Mouse (Mus musculus) forebrain, embryonic 15.5 days (tissue): Measurements from ENCODE around the gene Hormad1. TPM values are rescaled to one million over a fixed set of nuclear protein-coding genes. Genes with fewer than 3 reads are reported as not detected.
"Not testable (repeated sequence)": the region's sequence is repeated elsewhere in the genome, so short reads cannot be mapped to it uniquely, and the experiment has no call there.

ENCODE experiments used
- ATAC-seq: fragments of 200-750 bp; cut with Nextera tagmentation; replicated peaks from 2 replicates; pipeline ENCODE4 v1.8.0; 2017; ENCODE audit warnings: mild to moderate bottlenecking, moderate TSS enrichment, moderate library complexity
- H3K27ac ChIP-seq: fragments of 300-500 bp; sonication (generic); replicated peaks from 2 replicates; pipeline ENCODE4 v1.5.1; 2015; ENCODE audit warnings: mild to moderate bottlenecking, inconsistent platforms
- H3K27me3 ChIP-seq: fragments of 300-500 bp; sonication (generic); 2 replicates; pipeline ENCODE4 v1.6.1; 2015; ENCODE audit warnings: inconsistent platforms
- H3K36me3 ChIP-seq: fragments of 300-500 bp; sonication (generic); 2 replicates; pipeline ENCODE4 v1.6.1; 2015; ENCODE audit warnings: mild to moderate bottlenecking, inconsistent platforms
- H3K4me1 ChIP-seq: fragments of 300-500 bp; sonication (generic); 2 replicates; pipeline ENCODE4 v1.6.1; 2015; ENCODE audit warnings: inconsistent platforms
- H3K4me2 ChIP-seq: fragments of 300-500 bp; sonication (generic); replicated peaks from 2 replicates; pipeline ENCODE4 v1.6.1; 2015; ENCODE audit warnings: mild to moderate bottlenecking, inconsistent platforms
- H3K4me3 ChIP-seq: fragments of 300-500 bp; sonication (generic); 2 replicates; pipeline ENCODE4 v1.5.1; 2015; ENCODE audit warnings: mild to moderate bottlenecking, inconsistent platforms
- H3K9ac ChIP-seq: fragments of 300-500 bp; sonication (generic); replicated peaks from 2 replicates; pipeline ENCODE4 v1.6.1; 2015; ENCODE audit warnings: mild to moderate bottlenecking, inconsistent platforms
- H3K9me3 ChIP-seq: fragments of 300-500 bp; sonication (generic); 2 replicates; pipeline ENCODE4 v1.6.1; 2016; ENCODE audit warnings: inconsistent platforms
- whole genome bisulfite sequencing: fragments of 180-500 bp; shearing (Covaris S2); methylation state at CpG from one replicate; pipeline ENCODE4 v1.1.7; 2015; ENCODE audit warnings: mixed read lengths; 5-methylcytosine and 5-hydroxymethylcytosine counted together
- polyA plus RNA-seq: library from polyadenylated mRNA; unstranded; fragments of >200 nt; fragmentation: Nextera tagmentation; extraction: Ambion mirVana; gene quantifications from 2 replicates; pipeline ENCODE4 v1.2.1, GENCODE M21; 2015

The Hormad1 gene
- polyA plus RNA-seq, 1 experiment from 2014 or later: not detected

GRCm38 (mm10) chr3:95587754-95588603 is 28.5 kb downstream of the Hormad1 start:
- WGBS: 52% methylated on average over 8 of the region's 8 CpGs
- Histone ChIP-seq H3K4me3 (peak overlapping the region; percentile 92), H3K9me3 (no peaks in the 10 kb centered on the region), H3K27ac (peak overlapping the region; percentile 71), H3K9ac (peak overlapping the region; percentile 35; the same call in 1 of the 2 replicates), H3K36me3 (peaks cover 9% of the 10 kb centered on the region; the same call in 1 of the 2 replicates), H3K27me3 (no peaks in the 10 kb centered on the region), H3K4me2 (peak overlapping the region; percentile 79), H3K4me1 (peaks cover 15% of the 10 kb centered on the region)
- ATAC-seq: no peak; the same call in 1 of the 2 replicates

GRCm38 (mm10) chr3:95588604-95589086 is 29.2 kb downstream of the Hormad1 start, which contains the start of gene Golph3l:
TSS of gene Golph3l (plus strand) at chr3:95588934.
- H3K4me2 ChIP-seq: peak within 1 kb of the TSS; percentile 79
- peak; percentile 100 for ATAC-seq
- H3K36me3 ChIP-seq: peaks cover 13% of the 10 kb centered on the region; the same call in 1 of the 2 replicates
- WGBS: under 1% methylated on average over 12 of the region's 12 CpGs
- H3K27ac ChIP-seq: peak within 1 kb of the TSS; percentile 84
- peak within 1 kb of the TSS; percentile 92 for H3K4me3 ChIP-seq
- H3K9me3 ChIP-seq: no peaks in the 10 kb centered on the region
- H3K9ac ChIP-seq: peak within 1 kb of the TSS; percentile 72
- H3K4me1 ChIP-seq: peaks cover 15% of the 10 kb centered on the region
- H3K27me3 ChIP-seq: no peaks in the 10 kb centered on the region

- Histone ChIP-seq H3K27me3 (no peaks in the 10 kb centered on the region), H3K27ac (no peak overlapping the region), H3K9ac (no peak overlapping the region), H3K4me3 (no peak overlapping the region), H3K4me2 (no peak overlapping the region), H3K36me3 (peaks cover 18% of the 10 kb centered on the region), H3K9me3 (no peaks in the 10 kb centered on the region), H3K4me1 (no peaks in the 10 kb centered on the region)
- ATAC-seq: no peak
Measured at GRCm38 (mm10) chr3:95598734-95599133, 39.3 kb downstream of the Hormad1 start.

GRCm38 (mm10) chr3:95601287-95601686 is 41.8 kb downstream of the Hormad1 start:
- Histone ChIP-seq H3K27me3 (no peaks in the 10 kb centered on the region), H3K36me3 (peaks cover 10% of the 10 kb centered on the region; the same call in 1 of the 2 replicates), H3K9ac (no peak overlapping the region), H3K4me3 (no peak overlapping the region), H3K27ac (no peak overlapping the region), H3K4me2 (no peak overlapping the region), H3K9me3 (no peaks in the 10 kb centered on the region), H3K4me1 (no peaks in the 10 kb centered on the region)
- WGBS: 88% methylated on average over 3 of the region's 3 CpGs
- no peak for ATAC-seq

- no peaks in the 10 kb centered on the region for H3K4me1 ChIP-seq
- ATAC-seq: no peak
- H3K9ac ChIP-seq: no peak overlapping the region
- peaks cover 35% of the 10 kb centered on the region for H3K36me3 ChIP-seq
- H3K4me2 ChIP-seq: no peak overlapping the region
- no peak overlapping the region for H3K4me3 ChIP-seq
- WGBS: 88% methylated on average over 3 of the region's 3 CpGs
- H3K27me3 ChIP-seq: no peaks in the 10 kb centered on the region
- no peaks in the 10 kb centered on the region for H3K9me3 ChIP-seq
- H3K27ac ChIP-seq: no peak overlapping the region
Measured at GRCm38 (mm10) chr3:95606096-95606495, 46.6 kb downstream of the Hormad1 start.

GRCm38 (mm10) chr3:95609195-95609594 is 49.7 kb downstream of the Hormad1 start:
- no peaks in the 10 kb centered on the region for H3K27me3 ChIP-seq
- H3K4me2 ChIP-seq: no peak overlapping the region
- WGBS: 72% methylated on average over 3 of the region's 3 CpGs
- ATAC-seq: no peak
- H3K4me3 ChIP-seq: no peak overlapping the region
- no peak overlapping the region for H3K9ac ChIP-seq
- H3K4me1 ChIP-seq: no peaks in the 10 kb centered on the region
- no peaks in the 10 kb centered on the region for H3K9me3 ChIP-seq
- no peak overlapping the region for H3K27ac ChIP-seq
- H3K36me3 ChIP-seq: peaks cover 36% of the 10 kb centered on the region

GRCm38 (mm10) chr3:95613996-95614395 is 54.5 kb downstream of the Hormad1 start:
- Histone ChIP-seq H3K36me3 (peaks cover 45% of the 10 kb centered on the region), H3K4me3 (no peak overlapping the region), H3K27me3 (no peaks in the 10 kb centered on the region), H3K4me2 (no peak overlapping the region), H3K27ac (no peak overlapping the region), H3K4me1 (no peaks in the 10 kb centered on the region), H3K9ac (no peak overlapping the region), H3K9me3 (no peaks in the 10 kb centered on the region)
- WGBS: 98% methylated on average over 1 of the region's 1 CpGs
- ATAC-seq: no peak

- Histone ChIP-seq H3K4me1 (no peaks in the 10 kb centered on the region), H3K9me3 (no peaks in the 10 kb centered on the region), H3K27ac (no peak overlapping the region), H3K4me3 (no peak overlapping the region), H3K36me3 (peaks cover 36% of the 10 kb centered on the region), H3K9ac (no peak overlapping the region), H3K4me2 (no peak overlapping the region), H3K27me3 (no peaks in the 10 kb centered on the region)
- WGBS: 92% methylated on average over 1 of the region's 1 CpGs
- ATAC-seq: no peak
Measured at GRCm38 (mm10) chr3:95618511-95618910, 59.0 kb downstream of the Hormad1 start.

GRCm38 (mm10) chr3:95621241-95621640 is 61.8 kb downstream of the Hormad1 start:
- no peak for ATAC-seq
- Histone ChIP-seq H3K4me3 (no peak overlapping the region), H3K27ac (no peak overlapping the region), H3K4me2 (no peak overlapping the region), H3K27me3 (no peaks in the 10 kb centered on the region), H3K9me3 (no peaks in the 10 kb centered on the region), H3K4me1 (peaks cover 10% of the 10 kb centered on the region), H3K9ac (no peak overlapping the region), H3K36me3 (peaks cover 27% of the 10 kb centered on the region)
- 73% methylated on average over 1 of the region's 1 CpGs for WGBS

- WGBS: 93% methylated on average over 20 of the region's 20 CpGs
- Histone ChIP-seq H3K36me3 (peaks cover 28% of the 10 kb centered on the region), H3K4me1 (peaks cover 22% of the 10 kb centered on the region)
- not testable (repeated sequence) for H3K27ac ChIP-seq, H3K4me3 ChIP-seq, H3K27me3 ChIP-seq, H3K9ac ChIP-seq, H3K9me3 ChIP-seq, ATAC-seq, H3K4me2 ChIP-seq
Measured at GRCm38 (mm10) chr3:95622421-95622820, 62.9 kb downstream of the Hormad1 start.

GRCm38 (mm10) chr3:95623551-95623950 is 64.1 kb downstream of the Hormad1 start:
- Histone ChIP-seq H3K27ac (no peak overlapping the region), H3K4me2 (no peak overlapping the region), H3K9me3 (no peaks in the 10 kb centered on the region), H3K4me1 (peaks cover 25% of the 10 kb centered on the region), H3K36me3 (peaks cover 21% of the 10 kb centered on the region), H3K27me3 (no peaks in the 10 kb centered on the region), H3K9ac (no peak overlapping the region), H3K4me3 (no peak overlapping the region)
- ATAC-seq: no peak
- WGBS: 38% methylated on average over 2 of the region's 2 CpGs

- Histone ChIP-seq H3K4me3 (peak overlapping the region; percentile 68), H3K4me2 (peak overlapping the region; percentile 47), H3K27ac (peak overlapping the region; percentile 94), H3K4me1 (peaks cover 25% of the 10 kb centered on the region), H3K36me3 (peaks cover 23% of the 10 kb centered on the region), H3K9ac (peak overlapping the region; percentile 47)
- H3K9me3 ChIP-seq, H3K27me3 ChIP-seq, ATAC-seq: not testable (repeated sequence)
- 64% methylated on average over 5 of the region's 5 CpGs for WGBS
Measured at GRCm38 (mm10) chr3:95623991-95624515, 64.6 kb downstream of the Hormad1 start.
